Mouse (Mus musculus): ENCODE data around the gene Tcstv3. TPM values are rescaled to one million over a fixed set of nuclear protein-coding genes. Genes with fewer than 3 reads are reported as not detected.
"Not testable (repeated sequence)": the region's sequence is repeated elsewhere in the genome, so short reads cannot be mapped to it uniquely, and the experiment has no call there.

Tcstv3 gene
- polyA plus RNA-seq (2015; fragmentation: Nextera tagmentation; extraction: Ambion mirVana) = not detected in 2 replicates

DNA sequence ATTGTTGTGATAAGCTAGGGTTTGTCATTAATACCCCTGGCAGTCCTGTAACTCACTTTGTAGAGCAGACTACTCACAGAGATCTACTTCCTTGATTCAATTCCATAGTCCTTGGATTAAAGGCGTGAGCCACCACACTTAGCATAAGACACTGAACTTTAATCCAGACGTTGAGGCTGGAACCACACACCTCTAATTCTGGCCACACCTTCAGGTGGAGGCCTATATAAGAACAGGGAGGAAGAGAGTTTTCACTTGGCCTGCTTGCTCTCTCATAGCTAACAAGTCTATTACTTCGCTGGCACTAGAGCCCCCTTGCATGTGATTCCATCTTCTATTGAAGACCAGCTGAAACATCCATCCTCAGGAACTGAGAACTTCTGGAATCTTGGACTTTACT is at the start of gene Tcstv3:
TSS of gene Tcstv3 (plus strand) at position 301 of the 400 bp plus-strand sequence.
- not testable (repeated sequence) for H3K9me3 ChIP-seq (replicated peaks); H3K9ac ChIP-seq; H3K27ac ChIP-seq (replicated peaks); H3K4me1 ChIP-seq (replicated peaks); H3K4me3 ChIP-seq (replicated peaks); H3K27me3 ChIP-seq; H3K4me2 ChIP-seq; ATAC-seq (ENCODE audit: insufficient read depth); H3K36me3 ChIP-seq (replicated peaks)
- 44% methylated on average over 3 of the region's 3 CpGs for WGBS (ENCODE audit: insufficient replicate concordance)

DNA sequence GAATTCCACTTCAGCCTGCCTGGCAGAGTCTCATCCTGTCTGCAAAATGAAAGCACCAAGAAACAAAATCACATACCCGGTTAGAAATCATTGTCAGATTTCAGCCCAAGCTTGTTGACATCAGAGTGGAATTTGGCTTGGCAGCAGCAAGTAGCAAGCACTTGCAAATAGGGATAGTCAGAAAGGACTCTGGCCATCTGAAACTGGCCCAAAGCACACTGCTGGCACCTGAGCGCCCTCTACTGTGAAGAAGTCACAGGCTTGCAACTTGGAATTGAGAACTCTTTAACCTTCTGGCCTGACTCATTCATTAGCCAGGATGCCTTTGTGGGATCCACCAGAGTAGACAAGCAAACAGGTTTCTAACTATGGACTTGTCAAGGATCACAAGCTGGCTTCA is 38.8 kb upstream of the Tcstv3 start:
- ATAC-seq (ENCODE audit: insufficient read depth); H3K9me3 ChIP-seq (replicated peaks); H3K27ac ChIP-seq (replicated peaks); H3K4me1 ChIP-seq (replicated peaks); H3K4me3 ChIP-seq (replicated peaks); H3K27me3 ChIP-seq; H3K36me3 ChIP-seq (replicated peaks); H3K9ac ChIP-seq; H3K4me2 ChIP-seq: not testable (repeated sequence)
- WGBS (ENCODE audit: insufficient replicate concordance) = 13% methylated on average over 2 of the region's 2 CpGs

DNA sequence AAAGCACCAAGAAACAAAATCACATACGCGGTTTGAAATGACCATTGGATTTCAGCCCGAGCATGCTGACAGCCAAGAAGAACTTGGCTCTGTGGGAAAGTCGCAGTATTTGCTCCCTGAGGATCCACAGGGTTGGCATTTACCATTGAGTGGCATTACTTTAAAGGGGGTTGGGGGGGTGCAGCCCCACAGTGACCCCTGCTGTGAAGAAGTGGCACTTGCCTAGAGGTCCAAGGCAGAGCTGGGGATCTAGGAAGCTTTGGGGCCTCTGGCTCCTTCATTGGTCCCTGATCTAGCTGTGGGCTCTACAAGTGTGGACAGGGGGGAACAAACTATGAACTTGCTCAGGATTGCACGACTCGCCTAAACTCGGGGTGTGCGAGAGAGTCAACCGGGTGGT is 37.9 kb upstream of the Tcstv3 start:
- no peaks in the 10 kb centered on the region for H3K27me3 ChIP-seq
- H3K4me2 ChIP-seq = no peak overlapping the region
- H3K36me3 ChIP-seq (replicated peaks) = no peaks in the 10 kb centered on the region
- no peak overlapping the region for H3K27ac ChIP-seq (replicated peaks)
- WGBS (ENCODE audit: insufficient replicate concordance) = 81% methylated on average over 9 of the region's 9 CpGs
- H3K9ac ChIP-seq = no peak overlapping the region
- ATAC-seq (ENCODE audit: insufficient read depth) = no peak
- H3K4me3 ChIP-seq (replicated peaks) = no peak overlapping the region
- no peaks in the 10 kb centered on the region for H3K9me3 ChIP-seq (replicated peaks)
- no peaks in the 10 kb centered on the region for H3K4me1 ChIP-seq (replicated peaks)

DNA sequence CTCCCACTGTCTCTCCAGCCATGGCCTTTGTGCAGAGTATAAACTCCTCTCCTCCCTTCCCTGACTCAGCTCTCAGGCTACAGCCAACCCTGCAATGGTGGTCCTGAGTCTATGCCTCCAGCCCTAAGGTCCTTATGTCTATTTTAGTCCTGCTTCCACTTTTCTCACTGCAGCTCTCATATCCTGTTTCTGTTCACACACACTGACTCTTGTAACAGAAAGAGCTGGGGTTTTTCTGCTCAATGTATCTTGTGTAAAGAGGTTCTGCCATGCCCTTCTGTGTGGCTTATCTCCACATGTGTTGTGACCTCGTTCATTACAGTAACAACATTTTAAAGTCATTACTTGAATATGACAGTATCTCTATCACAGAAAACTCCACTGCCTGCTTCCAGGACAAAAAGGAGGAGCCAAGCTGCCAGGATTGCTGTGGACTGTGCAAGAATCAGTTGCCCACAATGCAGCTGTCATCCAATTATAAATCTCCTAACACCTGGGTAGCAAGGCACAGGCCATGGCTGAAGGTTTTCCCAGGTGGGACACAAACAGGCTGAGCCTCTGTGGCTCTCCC is 17.3 kb upstream of the Tcstv3 start:
- Histone ChIP-seq H3K27me3 (no peaks in the 10 kb centered on the region), H3K4me2 (no peak overlapping the region), H3K4me1 (replicated peaks) (no peaks in the 10 kb centered on the region), H3K9ac (no peak overlapping the region), H3K4me3 (replicated peaks) (no peak overlapping the region), H3K36me3 (replicated peaks) (no peaks in the 10 kb centered on the region), H3K27ac (replicated peaks) (no peak overlapping the region), H3K9me3 (replicated peaks) (no peaks in the 10 kb centered on the region)
- no peak for ATAC-seq (ENCODE audit: insufficient read depth)
- 11% methylated on average over 1 of the region's 1 CpGs for WGBS (ENCODE audit: insufficient replicate concordance)

DNA sequence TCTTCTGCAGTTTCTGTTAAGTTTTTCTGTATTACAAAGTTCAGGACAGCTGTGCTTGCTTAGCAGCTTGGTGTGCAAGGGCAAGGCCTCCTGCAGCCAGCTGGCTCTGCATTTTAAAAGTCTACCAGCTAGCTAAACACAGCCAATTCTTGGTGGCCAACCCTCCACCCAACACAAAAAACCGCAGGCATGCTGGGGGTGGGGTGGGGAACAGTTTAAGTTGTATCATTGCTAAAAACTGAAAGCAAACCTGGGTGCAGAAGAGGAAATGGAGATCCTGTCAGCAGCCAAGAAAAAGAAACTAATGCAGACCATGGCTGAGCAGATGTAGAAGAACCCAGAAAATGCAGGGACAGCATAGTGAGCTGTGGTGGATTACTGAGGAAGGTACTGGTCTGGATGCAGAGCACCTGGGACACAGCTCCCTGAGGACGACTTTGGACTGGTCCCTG is 16.7 kb upstream of the Tcstv3 start, which contains the start of gene BC147527:
TSS of gene BC147527 (plus strand) at position 402 of the 452 bp plus-strand sequence.
- Histone ChIP-seq H3K9ac (no peak within 1 kb of the TSS), H3K27me3 (no peaks in the 10 kb centered on the region), H3K36me3 (replicated peaks) (no peaks in the 10 kb centered on the region), H3K27ac (replicated peaks) (no peak within 1 kb of the TSS), H3K9me3 (replicated peaks) (no peaks in the 10 kb centered on the region), H3K4me1 (replicated peaks) (no peaks in the 10 kb centered on the region), H3K4me2 (no peak within 1 kb of the TSS), H3K4me3 (replicated peaks) (no peak within 1 kb of the TSS)
- ATAC-seq (ENCODE audit: insufficient read depth) = no peak
- WGBS (ENCODE audit: insufficient replicate concordance) = 27% methylated on average over 2 of the region's 2 CpGs

DNA sequence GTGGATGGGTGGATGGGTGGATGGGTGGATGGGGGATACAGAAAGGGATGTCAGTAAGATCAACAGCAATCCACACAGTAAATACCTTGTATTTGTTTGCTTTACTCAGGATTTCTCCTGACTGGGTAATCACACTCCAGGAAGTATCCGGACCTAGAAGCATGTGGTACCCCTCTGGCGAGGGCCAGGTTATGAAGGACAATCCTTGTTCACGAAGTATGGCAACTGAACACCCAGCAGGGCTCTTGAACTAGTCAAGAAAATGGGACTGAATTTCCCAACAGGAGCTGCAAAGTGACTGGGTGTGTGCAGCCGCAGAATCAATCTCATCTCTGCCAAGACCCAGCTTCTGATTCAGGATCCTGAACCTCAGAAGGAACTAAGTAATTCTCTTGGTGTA is 15.8 kb upstream of the Tcstv3 start:
- Histone ChIP-seq H3K9me3 (replicated peaks) (no peaks in the 10 kb centered on the region), H3K27ac (replicated peaks) (no peak overlapping the region), H3K27me3 (no peaks in the 10 kb centered on the region), H3K4me3 (replicated peaks) (no peak overlapping the region), H3K4me1 (replicated peaks) (no peaks in the 10 kb centered on the region), H3K4me2 (no peak overlapping the region), H3K36me3 (replicated peaks) (no peaks in the 10 kb centered on the region), H3K9ac (no peak overlapping the region)
- ATAC-seq (ENCODE audit: insufficient read depth) = no peak
- WGBS (ENCODE audit: insufficient replicate concordance) = 59% methylated on average over 4 of the region's 4 CpGs

DNA sequence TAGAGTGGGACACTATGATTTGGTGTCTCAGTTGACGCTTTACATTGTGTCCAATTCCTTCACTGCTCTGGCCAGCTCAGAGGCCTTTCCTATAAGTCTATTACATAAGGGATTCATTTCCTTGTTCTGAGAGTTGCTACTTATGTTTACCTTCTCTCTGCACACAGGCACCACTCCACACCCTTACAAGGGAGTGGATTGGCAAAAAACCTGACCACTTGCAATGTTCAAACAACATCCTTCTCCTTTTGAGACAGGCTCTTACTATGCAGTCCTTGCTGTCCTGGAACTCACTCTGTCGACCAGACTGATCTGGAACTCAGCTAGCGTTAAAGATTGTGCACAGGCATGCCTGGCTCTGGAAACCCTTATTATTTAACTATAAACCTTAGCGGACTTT is 5.9 kb upstream of the Tcstv3 start:
- Histone ChIP-seq H3K4me2 (no peak overlapping the region), H3K4me1 (replicated peaks) (no peaks in the 10 kb centered on the region), H3K27ac (replicated peaks) (no peak overlapping the region), H3K9ac (no peak overlapping the region), H3K4me3 (replicated peaks) (no peak overlapping the region), H3K36me3 (replicated peaks) (no peaks in the 10 kb centered on the region), H3K27me3 (no peaks in the 10 kb centered on the region), H3K9me3 (replicated peaks) (no peaks in the 10 kb centered on the region)
- WGBS (ENCODE audit: insufficient replicate concordance) = 50% methylated on average over 4 of the region's 4 CpGs
- no peak for ATAC-seq (ENCODE audit: insufficient read depth)

DNA sequence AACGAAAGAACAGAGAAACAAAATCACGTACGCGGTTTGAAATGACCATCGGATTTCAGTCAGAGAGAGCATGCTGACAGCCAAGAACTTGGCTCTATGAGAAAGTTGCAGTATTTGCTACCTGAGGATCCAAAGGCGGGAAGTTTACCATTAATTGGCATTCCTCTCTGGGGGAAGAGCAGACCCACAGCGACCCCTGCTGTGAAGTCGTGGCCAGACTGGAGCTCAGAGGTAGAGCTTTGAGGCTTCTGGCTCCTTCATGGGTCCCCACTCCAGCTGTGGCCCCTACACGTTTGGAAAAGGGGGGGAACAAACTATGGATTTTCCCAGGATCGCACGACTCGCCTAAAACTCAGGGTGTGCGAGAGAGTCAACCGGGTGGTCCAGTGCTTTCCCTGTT is 3.1 kb upstream of the Tcstv3 start:
- ATAC-seq (ENCODE audit: insufficient read depth) = no peak
- no peak overlapping the region for H3K27ac ChIP-seq (replicated peaks)

DNA sequence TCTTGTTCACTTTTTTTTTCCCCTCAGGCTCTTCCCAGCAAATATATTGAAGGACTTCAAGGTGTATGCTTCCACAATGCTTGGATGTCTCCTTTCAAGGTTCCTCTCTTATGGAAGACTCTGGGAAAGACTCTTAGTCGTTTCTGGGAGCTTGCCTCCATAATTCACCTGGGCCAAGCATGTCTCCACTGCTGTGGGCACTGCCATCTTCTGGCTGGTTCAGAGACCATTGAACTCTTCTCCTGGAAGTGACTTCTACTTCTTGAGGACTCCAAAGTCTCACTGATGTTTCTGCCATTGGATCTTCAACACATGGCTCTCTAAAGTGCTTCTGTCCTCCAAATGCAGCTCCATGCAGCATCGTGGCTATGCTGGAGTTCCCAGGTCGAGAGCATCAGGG is 3.5 kb downstream of the Tcstv3 start:
- no peaks in the 10 kb centered on the region for H3K36me3 ChIP-seq (replicated peaks)
- no peaks in the 10 kb centered on the region for H3K27me3 ChIP-seq
- 45% methylated on average over 3 of the region's 3 CpGs for WGBS (ENCODE audit: insufficient replicate concordance)

More for the DNA sequence above, 3.1 kb upstream of the Tcstv3 start:
- Histone ChIP-seq H3K9ac (no peak overlapping the region), H3K4me2 (no peak overlapping the region), H3K4me3 (replicated peaks) (no peak overlapping the region), H3K4me1 (replicated peaks) (no peaks in the 10 kb centered on the region), H3K36me3 (replicated peaks) (no peaks in the 10 kb centered on the region), H3K9me3 (replicated peaks) (no peaks in the 10 kb centered on the region), H3K27me3 (no peaks in the 10 kb centered on the region)
- WGBS (ENCODE audit: insufficient replicate concordance) = 25% methylated on average over 14 of the region's 14 CpGs

DNA sequence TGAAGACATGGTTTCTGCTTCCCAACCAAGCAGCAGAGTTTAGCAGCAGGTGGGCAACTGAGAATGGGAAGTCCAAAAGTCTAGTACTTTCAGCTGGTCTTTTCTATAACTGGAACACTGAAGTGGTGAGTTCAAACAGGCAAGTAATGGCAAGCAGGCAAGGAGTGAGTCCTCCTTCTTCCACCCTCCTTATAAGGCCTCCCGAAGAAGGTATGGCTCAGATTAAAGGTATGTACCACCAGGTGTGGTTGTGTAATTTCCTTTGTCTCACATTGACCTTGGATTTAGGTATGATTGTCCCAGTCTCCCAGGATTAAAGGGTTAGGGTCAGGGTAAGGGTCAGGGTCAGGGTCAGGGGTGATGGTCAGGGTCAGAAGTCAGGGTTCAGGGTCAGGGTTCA is 4.0 kb downstream of the Tcstv3 start:
- Histone ChIP-seq H3K4me2 (no peak overlapping the region), H3K27me3 (no peaks in the 10 kb centered on the region), H3K4me1 (replicated peaks) (no peaks in the 10 kb centered on the region), H3K9ac (no peak overlapping the region), H3K9me3 (replicated peaks) (no peaks in the 10 kb centered on the region), H3K36me3 (replicated peaks) (no peaks in the 10 kb centered on the region), H3K4me3 (replicated peaks) (no peak overlapping the region), H3K27ac (replicated peaks) (no peak overlapping the region)
- WGBS (ENCODE audit: insufficient replicate concordance) = 52% methylated on average over 1 of the region's 1 CpGs
- no peak for ATAC-seq (ENCODE audit: insufficient read depth)

More for the DNA sequence above, 3.5 kb downstream of the Tcstv3 start:
- Histone ChIP-seq H3K9me3 (replicated peaks) (no peaks in the 10 kb centered on the region), H3K27ac (replicated peaks) (no peak overlapping the region), H3K4me3 (replicated peaks) (no peak overlapping the region), H3K4me1 (replicated peaks) (no peaks in the 10 kb centered on the region), H3K4me2 (no peak overlapping the region), H3K9ac (no peak overlapping the region)
- no peak for ATAC-seq (ENCODE audit: insufficient read depth)

Measured in liver, embryonic 15.5 days (tissue).